Mouse (Mus musculus) kidney, postnatal 10 days (tissue): ENCODE measurements at regions not wholly inside any gene's neighbourhood (a gene's known extent, or its start where the extent isn't known, plus 50 kb on each side); places are given as distances from the start of the nearest gene placed in this dataset.

Source experiments
- DNase-seq: peaks from one replicate; pipeline ENCODE4 v3.0.0; 2021; ENCODE audit warnings: mixed read lengths

- no peak for DNase-seq
These were observed 331.2 kb upstream of the Celf2 start for GRCm38 (mm10) chr2:7840612-7841011.

GRCm38 (mm10) chr2:7837877-7838276, 328.5 kb upstream of the Celf2 start:
- DNase-seq, result no peak

DNA sequence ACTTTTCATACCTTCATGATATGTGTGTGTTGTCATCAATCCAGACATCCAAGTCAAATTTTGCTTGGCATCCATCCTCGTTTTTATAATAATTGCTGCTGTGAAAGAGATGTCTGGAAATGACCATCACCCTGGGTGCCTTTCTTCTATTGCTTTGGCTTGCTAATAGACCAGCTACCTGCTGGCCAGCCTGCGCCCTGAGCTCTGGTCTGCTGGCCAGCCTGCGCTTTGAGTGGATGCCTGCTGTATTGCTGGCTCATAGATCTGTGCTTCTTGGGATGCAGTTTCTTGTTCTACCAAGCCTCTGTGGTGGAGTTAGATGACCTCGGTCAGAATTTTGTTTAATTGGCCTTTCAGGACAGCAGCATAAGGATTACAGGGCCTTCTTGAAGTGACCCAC, 321.9 kb upstream of the Celf2 start:
- no peak for DNase-seq

- no peak for DNase-seq
These were observed 316.9 kb upstream of the Celf2 start for GRCm38 (mm10) chr2:7826272-7826671.

DNA sequence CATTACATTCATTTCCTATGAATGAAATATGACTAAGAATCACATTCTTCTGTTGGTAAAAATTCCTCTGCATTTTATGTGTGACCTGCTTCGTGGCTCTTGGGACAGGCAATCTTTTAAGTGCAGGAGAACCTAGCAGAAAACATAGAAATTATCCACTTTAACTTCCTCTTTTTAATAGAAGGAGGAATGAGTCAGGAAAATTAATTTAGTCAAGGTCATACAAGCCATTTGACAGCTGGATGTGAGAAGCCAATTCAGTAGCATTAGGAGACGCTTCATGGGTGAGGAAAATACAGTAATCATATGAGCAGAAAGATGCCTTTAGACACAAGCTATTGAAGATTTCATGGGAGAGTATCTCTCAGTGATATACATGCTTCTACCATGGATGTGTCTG, 287.1 kb upstream of the Celf2 start:
- no peak for DNase-seq

- peak; percentile 23 for DNase-seq
These were observed 283.2 kb upstream of the Celf2 start for GRCm38 (mm10) chr2:7792456-7793145.

GRCm38 (mm10) chr2:7778610-7779009, 269.2 kb upstream of the Celf2 start:
- no peak for DNase-seq

DNA sequence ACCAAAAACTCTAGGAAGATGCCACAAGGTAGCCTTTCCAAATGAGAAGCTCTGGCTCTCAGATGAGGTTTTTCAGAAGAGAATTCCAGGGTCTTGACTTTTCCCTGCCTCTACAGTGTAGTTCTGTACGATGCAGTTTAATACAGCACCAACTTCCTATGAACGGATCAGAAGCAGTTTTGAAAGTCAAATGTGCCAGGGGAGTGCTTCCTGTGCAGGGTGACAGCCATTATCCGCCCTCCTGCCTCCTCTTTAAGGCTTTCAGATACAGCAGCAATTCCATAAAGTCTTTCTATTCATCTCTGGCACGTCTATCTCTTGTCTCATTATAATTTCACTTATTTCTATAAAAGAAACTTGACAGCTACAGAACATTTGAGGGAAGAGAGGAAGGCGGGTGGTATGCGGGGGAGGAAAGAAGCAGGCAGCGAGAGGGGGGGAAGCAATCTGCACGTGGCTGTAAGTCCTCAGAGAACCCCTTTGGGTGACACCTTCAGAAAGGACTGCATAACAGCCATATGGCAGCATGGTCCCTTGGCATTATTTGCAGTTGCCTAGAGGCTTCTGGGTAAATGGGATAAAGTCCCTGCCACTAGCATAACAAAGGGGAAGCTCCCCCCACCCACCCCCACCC, 224.9 kb upstream of the Celf2 start:
- no peak for DNase-seq

- no peak for DNase-seq
These were observed 221.6 kb upstream of the Celf2 start for GRCm38 (mm10) chr2:7730960-7731359.

- DNase-seq, result peak; percentile 4
These were observed 213.0 kb upstream of the Celf2 start for GRCm38 (mm10) chr2:7722283-7722935.

DNA sequence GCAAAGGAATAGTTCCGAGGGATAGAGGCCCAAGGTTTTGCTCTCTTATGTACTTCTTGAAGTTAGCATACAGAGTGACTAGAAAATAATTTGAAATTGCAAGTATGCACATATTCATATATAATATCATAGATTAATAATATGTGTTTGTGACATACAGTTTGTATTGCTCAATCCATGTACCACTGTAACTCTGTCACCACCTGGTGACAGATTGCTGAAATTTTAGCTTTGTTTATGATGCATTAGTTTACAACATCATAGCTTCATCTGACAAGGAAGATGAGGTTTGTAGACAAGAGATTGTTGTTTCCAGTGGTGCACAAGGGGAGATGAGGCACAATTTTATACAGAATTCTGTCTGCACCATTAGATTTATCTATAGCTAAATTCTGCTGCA, 201.7 kb upstream of the Celf2 start:
- no peak for DNase-seq

DNA sequence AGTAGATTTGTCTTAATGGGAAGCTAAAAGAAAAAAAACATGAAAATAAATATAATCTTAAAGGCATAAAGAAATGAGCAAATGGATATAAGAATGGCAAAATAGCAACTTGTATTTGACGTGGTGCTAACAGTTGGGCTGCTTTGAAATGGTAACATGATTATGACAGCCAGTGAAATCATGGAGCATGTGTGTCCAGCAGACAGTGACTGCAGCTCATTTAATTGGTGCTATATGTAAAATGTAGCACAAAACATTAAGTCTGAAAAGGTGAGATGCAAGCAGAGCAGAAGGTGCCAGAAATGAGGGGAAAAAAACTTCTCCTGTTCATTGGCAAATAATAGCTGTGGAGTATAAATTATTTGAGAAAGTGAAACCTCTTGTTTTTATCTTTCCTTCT, 201.1 kb upstream of the Celf2 start:
- no peak for DNase-seq

- DNase-seq, result no peak
These were observed 174.0 kb upstream of the Celf2 start for GRCm38 (mm10) chr2:7683355-7683754.

DNA sequence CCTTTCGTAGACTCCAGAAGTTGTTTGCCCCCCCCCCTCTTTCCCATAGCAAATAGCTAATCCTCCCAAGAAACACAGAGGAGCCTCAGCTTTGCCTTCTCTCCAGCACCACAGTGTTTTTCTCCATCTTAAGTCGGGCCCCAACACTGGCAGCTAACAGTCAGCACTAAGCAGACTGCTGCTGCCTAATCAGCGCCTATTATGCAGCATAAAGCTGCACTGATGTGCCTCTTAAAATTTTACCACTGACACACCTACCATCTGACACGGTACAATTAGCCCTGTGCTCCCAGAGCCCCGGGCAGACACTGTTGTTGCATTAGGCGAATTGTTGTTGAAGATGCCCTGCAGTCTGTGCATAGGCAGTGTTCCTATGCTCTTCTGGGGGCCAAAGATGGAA, 131.5 kb upstream of the Celf2 start:
- no peak for DNase-seq

DNA sequence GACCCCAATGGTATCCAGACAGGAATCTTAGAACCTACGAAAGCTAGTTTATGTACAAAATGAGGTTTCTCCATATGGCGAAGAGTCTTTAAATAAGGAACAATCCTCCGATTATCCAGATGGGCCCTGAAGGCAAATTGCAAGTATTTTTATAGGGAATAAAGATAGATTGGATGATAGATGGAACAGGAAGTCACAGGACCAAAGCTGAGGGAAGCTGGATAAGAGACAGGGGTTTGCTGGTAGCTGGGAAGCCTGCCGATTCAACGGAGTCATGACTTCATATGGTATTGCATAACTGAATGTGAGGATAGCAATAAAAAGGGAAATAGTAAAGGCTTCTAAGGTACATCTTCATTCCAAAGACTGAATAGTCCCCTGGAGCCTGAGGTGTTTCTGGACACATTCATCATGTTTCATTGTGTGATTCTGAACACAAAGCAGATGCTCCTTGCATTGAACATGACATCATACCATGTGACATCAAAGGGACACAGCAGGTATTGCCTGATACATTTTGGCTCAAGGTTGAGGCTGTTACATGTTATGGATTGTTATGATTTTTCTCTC, 113.4 kb upstream of the Celf2 start:
- DNase-seq, result no peak

- DNase-seq, result peak; percentile 4
These were observed 110.7 kb upstream of the Celf2 start for GRCm38 (mm10) chr2:7619888-7620664.

DNA sequence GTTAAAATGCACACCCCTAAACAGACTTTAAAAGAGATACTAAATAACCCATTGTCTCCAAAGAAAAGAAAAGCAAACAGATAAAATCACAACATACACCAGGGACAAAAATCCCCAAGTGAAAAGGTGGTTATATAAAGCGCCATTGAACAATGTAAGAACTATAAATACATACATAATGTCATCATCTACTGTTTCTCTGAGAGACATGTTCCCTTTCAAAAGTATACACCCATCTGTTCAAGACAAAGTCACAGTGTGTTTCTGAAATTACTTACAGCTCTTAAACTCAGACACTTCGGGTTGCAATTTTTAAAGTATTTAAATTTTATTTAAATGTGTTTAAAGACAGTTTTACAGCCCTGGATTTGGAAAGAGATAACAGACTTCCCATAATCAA, 68.8 kb upstream of the Celf2 start:
- DNase-seq, result no peak
